Mouse (Mus musculus): ENCODE data around the gene Ncmap.
A peak's percentile ranks its signal among the peaks of the same experiment; 100 is the strongest.

Ncmap gene

DNA sequence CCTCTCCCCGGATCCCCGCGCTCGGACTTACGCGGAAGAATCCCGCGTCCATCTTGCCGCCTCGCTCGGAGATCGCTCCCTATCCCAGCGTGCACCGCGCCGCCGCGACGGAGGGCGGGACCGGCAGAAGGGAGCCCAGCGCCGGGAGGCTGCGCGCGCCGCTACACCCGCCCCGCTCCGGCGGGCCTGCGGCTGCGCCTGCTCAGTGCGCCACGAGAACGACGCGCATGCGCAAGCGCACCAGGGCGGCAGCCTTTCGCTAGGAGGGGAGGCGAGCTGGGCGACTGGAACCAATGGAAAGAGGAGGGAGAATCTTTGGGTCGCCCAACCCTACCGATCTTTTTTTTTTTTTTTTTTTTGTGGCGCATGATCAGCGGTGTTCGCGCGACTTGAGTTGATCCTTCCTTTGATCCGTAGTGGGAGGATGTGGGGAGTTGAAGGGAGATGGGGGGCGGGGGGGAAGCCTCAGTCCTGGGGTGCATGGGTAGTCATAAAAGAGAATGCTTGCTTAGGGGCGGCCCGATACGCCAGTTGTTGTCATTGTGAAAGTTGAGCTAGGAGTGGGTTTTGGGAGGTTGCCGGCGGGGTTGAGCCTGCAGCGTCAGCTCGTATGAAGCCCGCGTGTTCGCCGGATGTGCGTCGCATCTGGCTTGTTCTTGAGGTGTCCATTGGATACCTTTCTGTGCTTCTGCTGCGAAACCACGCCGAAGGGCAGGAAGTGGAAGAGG, 44.8 kb downstream of the Ncmap start, which contains the start of gene Srrm1:
Srrm1 (minus strand) TSS at position 256 of the 728 bp plus-strand sequence.
- peak; percentile 93 for DNase-seq (ENCODE audit: extremely low read depth, low read depth)

DNA sequence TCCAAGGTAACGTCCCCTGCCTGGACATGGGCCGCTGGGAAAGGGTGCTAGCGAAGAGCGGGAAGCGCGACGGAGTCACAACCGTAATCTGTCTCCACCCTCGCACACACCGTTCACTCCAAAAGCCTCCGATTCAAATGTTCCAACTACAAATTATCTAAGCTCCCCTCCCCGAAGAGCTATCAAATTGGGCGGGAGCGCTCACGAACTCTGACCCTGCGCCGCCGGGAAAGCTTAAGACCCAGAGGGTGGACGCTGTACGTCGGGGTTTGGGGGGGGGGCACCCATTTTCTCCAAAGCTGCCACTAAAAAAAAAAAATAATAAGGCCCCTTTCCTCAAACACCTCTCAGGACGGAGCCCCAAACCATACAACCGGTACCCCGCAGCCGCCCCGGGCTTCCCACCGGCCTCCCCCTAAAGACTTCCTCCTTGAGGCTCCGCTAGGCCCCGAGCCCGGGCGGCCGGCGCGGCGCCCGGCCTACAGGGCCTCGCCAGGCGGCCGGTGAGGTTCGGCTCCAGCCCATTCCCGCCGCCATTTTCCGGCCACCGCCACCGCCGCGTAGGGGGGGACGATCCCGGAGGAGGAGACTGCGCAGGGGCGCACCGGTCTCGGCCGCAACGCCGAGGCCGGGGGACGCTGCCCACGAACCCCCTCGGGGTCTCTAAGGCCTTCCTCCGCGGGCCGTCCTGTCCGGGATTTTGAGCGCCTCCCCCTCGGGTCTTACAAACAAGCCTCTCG, 45.5 kb downstream of the Ncmap start:
- no peak for DNase-seq (ENCODE audit: extremely low read depth, low read depth)

DNA sequence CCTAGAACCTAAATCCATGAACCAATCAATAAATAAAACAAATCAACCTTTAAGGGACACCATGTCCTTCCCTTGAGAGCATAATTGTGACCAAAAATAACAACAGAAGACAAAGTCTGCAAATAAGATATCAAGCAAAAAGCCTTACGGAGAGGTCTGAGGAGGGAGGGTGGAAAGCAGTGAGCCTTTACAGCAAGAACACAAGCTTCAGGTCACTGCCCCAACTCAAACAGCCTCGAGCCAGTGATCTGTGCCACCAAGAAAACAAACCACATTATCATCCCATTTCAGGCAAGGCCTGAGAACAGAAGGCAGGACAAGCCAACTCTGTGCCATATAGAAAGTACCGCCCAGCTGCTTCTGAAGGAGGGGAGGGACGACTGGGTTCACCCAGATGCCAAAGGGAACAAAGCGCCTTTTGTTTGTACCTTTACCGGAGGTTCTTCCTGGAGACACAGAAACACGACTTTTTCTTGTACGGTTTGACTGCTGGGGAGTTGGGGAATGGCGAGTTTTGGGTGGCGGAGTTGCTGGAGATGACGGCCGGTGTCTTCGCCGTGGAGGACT, 60.6 kb downstream of the Ncmap start:
- DNase-seq (ENCODE audit: extremely low read depth, low read depth), result no peak

- DNase-seq (ENCODE audit: extremely low read depth, low read depth), result no peak
Measured at GRCm38 (mm10) chr4:135336023-135336357, 62.0 kb downstream of the Ncmap start.

GRCm38 (mm10) chr4:135335327-135336022, 62.6 kb downstream of the Ncmap start:
- DNase-seq (ENCODE audit: extremely low read depth, low read depth), result no peak

DNA sequence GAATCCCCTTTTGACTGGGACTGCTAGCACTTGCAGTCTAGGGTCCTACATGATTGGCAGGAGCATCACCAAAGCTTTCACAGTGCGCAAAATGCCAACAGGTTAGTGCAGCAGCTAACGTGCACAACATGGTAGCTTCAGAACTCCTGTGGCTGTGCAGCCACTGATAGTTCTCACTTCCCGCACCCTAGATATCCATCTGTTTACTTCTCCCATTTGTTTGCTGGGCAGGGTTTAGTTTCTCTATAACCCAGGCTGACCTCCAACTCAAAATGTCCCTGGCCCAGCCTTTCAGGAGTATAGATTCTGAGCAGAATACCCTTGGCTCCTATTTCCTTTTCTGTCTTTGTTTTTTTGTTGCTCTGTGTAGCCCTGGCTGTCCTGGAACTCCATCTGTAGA, 71.6 kb downstream of the Ncmap start:
- no peak for DNase-seq (ENCODE audit: extremely low read depth, low read depth)

DNA sequence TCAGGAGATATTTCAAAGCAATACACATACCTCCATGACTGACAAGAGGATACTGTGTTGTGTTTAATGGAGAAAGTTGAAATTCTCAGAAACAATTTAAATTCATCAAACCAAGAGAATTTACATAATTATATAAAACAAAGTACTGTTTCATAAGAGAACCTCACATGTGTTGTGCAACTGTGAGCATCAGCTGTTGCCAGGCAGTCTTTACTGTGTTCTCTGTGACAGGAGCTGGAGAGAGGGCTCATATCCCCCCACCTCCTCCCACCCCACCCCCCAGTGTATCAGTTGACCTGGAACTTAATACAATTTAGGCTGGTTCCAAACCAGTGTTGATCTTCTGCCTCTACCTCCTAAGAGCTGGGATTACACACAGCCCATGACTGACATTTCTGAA, 72.0 kb downstream of the Ncmap start:
- no peak for DNase-seq (ENCODE audit: extremely low read depth, low read depth)

- no peak for DNase-seq (ENCODE audit: extremely low read depth, low read depth)
Measured at GRCm38 (mm10) chr4:135323021-135323420, 75.0 kb downstream of the Ncmap start.

All from MEL-GATA-1-ER (cell line).